Mouse (Mus musculus): ENCODE data around the gene Olfr1426.

DNA sequence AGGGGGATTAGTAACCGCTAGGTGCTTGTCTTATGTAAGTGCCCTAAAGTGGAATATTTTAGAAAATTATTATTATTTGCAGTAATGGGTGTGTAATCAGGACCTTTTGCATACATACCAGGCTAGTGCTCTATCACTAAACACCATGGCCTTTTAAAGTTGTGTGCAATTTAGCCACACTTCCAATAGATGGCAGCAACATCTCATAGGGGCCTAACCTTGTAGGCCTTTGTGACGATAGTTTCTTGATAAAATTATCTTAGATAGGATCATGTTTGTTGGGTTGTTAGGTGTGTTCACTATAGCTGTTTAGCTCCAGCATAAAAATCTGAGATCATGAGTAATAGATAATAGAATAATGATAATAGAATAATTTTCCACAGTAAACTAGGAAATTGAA is 42.5 kb upstream of the Olfr1426 start:
- no peak for TF ChIP-seq CTCF (IDR thresholded peaks at IDR 0.05; ENCODE audit: low read depth, low read length)
- no peak for TF ChIP-seq EP300 (IDR thresholded peaks at IDR 0.05; ENCODE audit: insufficient read depth, low read depth, low read length)
- TF ChIP-seq POLR2A (IDR thresholded peaks at IDR 0.05; ENCODE audit: insufficient read depth, low read length) = no peak

Measured in ES-Bruce4 (cell line).